Mouse (Mus musculus) midbrain, embryonic 10.5 days (tissue): ENCODE measurements around the gene Psg22. TPM values are rescaled to one million over a fixed set of nuclear protein-coding genes. Genes with fewer than 3 reads are reported as not detected.
"Not testable (repeated sequence)": the region's sequence is repeated elsewhere in the genome, so short reads cannot be mapped to it uniquely, and the experiment has no call there.

Experiments
- DNase-seq: peaks from one replicate; pipeline ENCODE4 v3.0.0-alpha.2; 2017; ENCODE audit warnings: low spot score
- H3K27ac ChIP-seq: fragments of 300-500 bp; sonication (generic); replicated peaks from 2 replicates; pipeline ENCODE4 v1.5.1; 2016; ENCODE audit warnings: mild to moderate bottlenecking
- H3K27me3 ChIP-seq: fragments of 300-500 bp; sonication (generic); 2 replicates; pipeline ENCODE4 v1.6.1; 2016; ENCODE audit warnings: low read depth, mild to moderate bottlenecking; ENCODE audit not compliant: poor library complexity, severe bottlenecking
- H3K36me3 ChIP-seq: fragments of 300-500 bp; sonication (generic); 2 replicates; pipeline ENCODE4 v1.6.1; 2016; ENCODE audit warnings: mild to moderate bottlenecking, moderate library complexity
- H3K4me1 ChIP-seq: fragments of 300-500 bp; sonication (generic); 2 replicates; pipeline ENCODE4 v1.6.1; 2016
- H3K4me3 ChIP-seq: fragments of 300-500 bp; sonication (generic); 2 replicates; pipeline ENCODE4 v1.5.1; 2016; ENCODE audit warnings: mild to moderate bottlenecking, moderate library complexity
- H3K9me3 ChIP-seq: fragments of 300-500 bp; sonication (generic); replicated peaks from 2 replicates; pipeline ENCODE4 v1.6.1; 2016; ENCODE audit warnings: mild to moderate bottlenecking
- WGBS: fragments of 180-500 bp; shearing (Covaris S2); methylation state at CpG from one replicate; pipeline ENCODE4 v1.1.7; 2016; 5-methylcytosine and 5-hydroxymethylcytosine counted together
- polyA plus RNA-seq: library from polyadenylated mRNA; unstranded; fragments of >200 nt; fragmentation: Nextera tagmentation; extraction: Ambion mirVana; gene quantifications from 2 replicates; pipeline ENCODE4 v1.2.1, GENCODE M21; 2016

Gene Psg22
- polyA plus RNA-seq: not detected in 2 replicates

GRCm38 (mm10) chr7:18717790-18718189 is at the start of gene Psg22:
Gene Psg22, plus strand, starts transcription at chr7:18718090.
- Histone ChIP-seq H3K9me3 (no peaks in the 10 kb centered on the region), H3K27ac (no peak within 1 kb of the TSS), H3K36me3 (no peaks in the 10 kb centered on the region), H3K4me3 (no peak within 1 kb of the TSS), H3K4me1 (no peaks in the 10 kb centered on the region), H3K27me3 (no peaks in the 10 kb centered on the region)
- 49% methylated on average over 2 of the region's 2 CpGs for WGBS
- DNase-seq: no peak

- Histone ChIP-seq H3K9me3 (peaks cover 4% of the 10 kb centered on the region; the same call in 1 of the 2 replicates), H3K27me3 (no peaks in the 10 kb centered on the region), H3K4me3 (no peak overlapping the region), H3K4me1 (no peaks in the 10 kb centered on the region), H3K27ac (no peak overlapping the region), H3K36me3 (no peaks in the 10 kb centered on the region)
- WGBS: 46% methylated on average over 2 of the region's 2 CpGs
- DNase-seq: peak; percentile 36
Observed at GRCm38 (mm10) chr7:18679772-18680171, 38.1 kb upstream of the Psg22 start.

- H3K4me1 ChIP-seq: no peaks in the 10 kb centered on the region
- DNase-seq: no peak
- no peaks in the 10 kb centered on the region for H3K36me3 ChIP-seq
- no peak overlapping the region for H3K4me3 ChIP-seq
- H3K9me3 ChIP-seq: no peaks in the 10 kb centered on the region
- no peak overlapping the region for H3K27ac ChIP-seq
- no peaks in the 10 kb centered on the region for H3K27me3 ChIP-seq
Observed at GRCm38 (mm10) chr7:18685586-18685985, 32.3 kb upstream of the Psg22 start.

- 67% methylated on average over 2 of the region's 2 CpGs for WGBS
- DNase-seq: no peak
- no peaks in the 10 kb centered on the region for H3K9me3 ChIP-seq
Observed at GRCm38 (mm10) chr7:18686085-18686484, 31.8 kb upstream of the Psg22 start, which contains the start of gene Psg20. Gene Psg20, minus strand, starts transcription at chr7:18686185.

GRCm38 (mm10) chr7:18710331-18710730 is 7.6 kb upstream of the Psg22 start:
- H3K9me3 ChIP-seq, H3K27me3 ChIP-seq, DNase-seq, H3K4me1 ChIP-seq, H3K36me3 ChIP-seq, H3K27ac ChIP-seq, H3K4me3 ChIP-seq: not testable (repeated sequence)
- WGBS: 74% methylated on average over 4 of the region's 4 CpGs

More at GRCm38 (mm10) chr7:18686085-18686484, 31.8 kb upstream of the Psg22 start, which contains the start of gene Psg20:
- Histone ChIP-seq H3K27ac (no peak within 1 kb of the TSS), H3K4me1 (no peaks in the 10 kb centered on the region), H3K27me3 (no peaks in the 10 kb centered on the region), H3K36me3 (no peaks in the 10 kb centered on the region), H3K4me3 (no peak within 1 kb of the TSS)

- H3K9me3 ChIP-seq: no peaks in the 10 kb centered on the region; the same call in 1 of the 2 replicates
- H3K4me1 ChIP-seq: no peaks in the 10 kb centered on the region
- no peak overlapping the region for H3K27ac ChIP-seq
- H3K27me3 ChIP-seq: no peaks in the 10 kb centered on the region
- no peaks in the 10 kb centered on the region for H3K36me3 ChIP-seq
- no peak overlapping the region for H3K4me3 ChIP-seq
- WGBS: 79% methylated on average over 1 of the region's 1 CpGs
- DNase-seq: no peak
Observed at GRCm38 (mm10) chr7:18710846-18711245, 7.0 kb upstream of the Psg22 start.

GRCm38 (mm10) chr7:18715546-18715945 is 2.3 kb upstream of the Psg22 start:
- no peaks in the 10 kb centered on the region for H3K36me3 ChIP-seq
- 75% methylated on average over 4 of the region's 4 CpGs for WGBS
- DNase-seq: no peak
- no peak overlapping the region for H3K27ac ChIP-seq
- H3K9me3 ChIP-seq: no peaks in the 10 kb centered on the region
- H3K4me3 ChIP-seq: no peak overlapping the region
- H3K4me1 ChIP-seq: no peaks in the 10 kb centered on the region
- H3K27me3 ChIP-seq: no peaks in the 10 kb centered on the region

- Histone ChIP-seq H3K4me1 (no peaks in the 10 kb centered on the region), H3K36me3 (no peaks in the 10 kb centered on the region), H3K27me3 (no peaks in the 10 kb centered on the region), H3K27ac (no peak overlapping the region), H3K9me3 (no peaks in the 10 kb centered on the region), H3K4me3 (no peak overlapping the region)
- 78% methylated on average over 6 of the region's 6 CpGs for WGBS
- no peak for DNase-seq
Observed at GRCm38 (mm10) chr7:18724001-18724400, 6.1 kb downstream of the Psg22 start.

- H3K4me3 ChIP-seq, DNase-seq: not testable (repeated sequence)
Observed at GRCm38 (mm10) chr7:18725931-18726330, 8.0 kb downstream of the Psg22 start.

GRCm38 (mm10) chr7:18728391-18728790 is 10.5 kb downstream of the Psg22 start:
- 73% methylated on average over 1 of the region's 1 CpGs for WGBS
- no peaks in the 10 kb centered on the region for H3K27me3 ChIP-seq
- H3K9me3 ChIP-seq: no peaks in the 10 kb centered on the region
- H3K27ac ChIP-seq: no peak overlapping the region
- DNase-seq: peak; percentile 0
- H3K36me3 ChIP-seq: no peaks in the 10 kb centered on the region
- H3K4me3 ChIP-seq: no peak overlapping the region
- H3K4me1 ChIP-seq: no peaks in the 10 kb centered on the region

More at GRCm38 (mm10) chr7:18725931-18726330, 8.0 kb downstream of the Psg22 start:
- not testable (repeated sequence) for H3K4me1 ChIP-seq, H3K9me3 ChIP-seq, H3K27ac ChIP-seq, H3K27me3 ChIP-seq, H3K36me3 ChIP-seq

- no peaks in the 10 kb centered on the region for H3K36me3 ChIP-seq
- no peaks in the 10 kb centered on the region for H3K9me3 ChIP-seq
- no peak for DNase-seq
- no peak overlapping the region for H3K4me3 ChIP-seq
- no peaks in the 10 kb centered on the region for H3K4me1 ChIP-seq
- H3K27ac ChIP-seq: no peak overlapping the region
- H3K27me3 ChIP-seq: no peaks in the 10 kb centered on the region
Observed at GRCm38 (mm10) chr7:18733111-18733510, 15.2 kb downstream of the Psg22 start.

- WGBS: 89% methylated on average over 1 of the region's 1 CpGs
Observed at GRCm38 (mm10) chr7:18734451-18734850, 16.6 kb downstream of the Psg22 start.

GRCm38 (mm10) chr7:18746189-18746860 is 28.4 kb downstream of the Psg22 start:
- Histone ChIP-seq H3K36me3 (no peaks in the 10 kb centered on the region), H3K27me3 (peaks cover 17% of the 10 kb centered on the region), H3K4me1 (peaks cover 33% of the 10 kb centered on the region), H3K9me3 (no peaks in the 10 kb centered on the region; the same call in 1 of the 2 replicates), H3K4me3 (peak overlapping the region; percentile 49), H3K27ac (peak overlapping the region; percentile 85)
- peak; percentile 72 for DNase-seq
- WGBS: 9% methylated on average over 20 of the region's 20 CpGs

More at GRCm38 (mm10) chr7:18734451-18734850, 16.6 kb downstream of the Psg22 start:
- H3K27me3 ChIP-seq: no peaks in the 10 kb centered on the region
- H3K9me3 ChIP-seq: no peaks in the 10 kb centered on the region
- no peaks in the 10 kb centered on the region for H3K4me1 ChIP-seq
- no peak overlapping the region for H3K27ac ChIP-seq
- DNase-seq: no peak
- no peak overlapping the region for H3K4me3 ChIP-seq
- no peaks in the 10 kb centered on the region for H3K36me3 ChIP-seq
